ENCODE assay signal across 18 mouse cellular contexts in genomic region chr13:57488926-57489325, GRCm38 (mm10).
DNase-seq lines count a peak whose midpoint lies in the region; TF ChIP-seq lines count a peak whose summit lies in the region.
"Had no signal": no experiment of that assay in that cellular context is flagged by ENCODE, and none has a peak within 500 bp of the region (broad histone marks: within the 10 kb centered on the region; RNA-seq: fewer than 3 reads in every experiment).

No protein-coding gene starts in this region.

- no peak for TF ChIP-seq CTCF in layer of hippocampus, adult 2 months (conservative IDR thresholded peaks at IDR 0.05)

- H3K27ac ChIP-seq in layer of hippocampus, adult 2 months: no peak overlapping the region
- H3K27ac ChIP-seq: embryonic facial prominence, embryonic 13.5 days; forebrain, embryonic 15.5 days; kidney, embryonic 15.5 days; limb, embryonic 10.5 days had no signal

- no peak overlapping the region for H3K4me3 ChIP-seq in layer of hippocampus, adult 2 months
- H3K4me3 ChIP-seq: embryonic facial prominence, embryonic 13.5 days; forebrain, embryonic 15.5 days; kidney, embryonic 15.5 days; limb, embryonic 10.5 days had no signal

- DNase-seq in heart, adult 18-20 months: peak; percentile 4 to 24
- DNase-seq in heart, postnatal 4 days: no peak
- peak; percentile 10 to 24 for DNase-seq in layer of hippocampus, postnatal 14 days (ENCODE audit: low spot score in 2 of 2)
- no peak for DNase-seq in layer of hippocampus, adult 2 months (ENCODE audit: low spot score in 2 of 2)
- peak; percentile 35 for DNase-seq in cerebellum, adult 11 months
- DNase-seq in cerebellum, postnatal 10 days: peak; percentile 72 to 78
- DNase-seq in lung, adult 18-20 months: no peak
- DNase-seq in embryo, embryonic 10.5 days (ENCODE audit: low spot score): no peak
- DNase-seq: adrenal gland, postnatal 36 days; kidney, postnatal 4 days; liver, postnatal 0 days; lung, postnatal 4 days; retina, postnatal 1 day; thymus, postnatal 14 days had no signal

Comparison
In these comparisons a context has a peak if more than half of its experiments do, and no peak if none do; other contexts are left out.
1. DNase-seq: peak in heart, adult 18-20 months (2 of 2), layer of hippocampus, postnatal 14 days (2 of 2), cerebellum, adult 11 months (single experiment) and cerebellum, postnatal 10 days (2 of 2); none in heart, postnatal 4 days (single experiment), layer of hippocampus, adult 2 months (0 of 2), lung, adult 18-20 months (0 of 2) and embryo, embryonic 10.5 days (single experiment).